ENCODE assay signal across 8 mouse cellular contexts in the genomic region with DNA sequence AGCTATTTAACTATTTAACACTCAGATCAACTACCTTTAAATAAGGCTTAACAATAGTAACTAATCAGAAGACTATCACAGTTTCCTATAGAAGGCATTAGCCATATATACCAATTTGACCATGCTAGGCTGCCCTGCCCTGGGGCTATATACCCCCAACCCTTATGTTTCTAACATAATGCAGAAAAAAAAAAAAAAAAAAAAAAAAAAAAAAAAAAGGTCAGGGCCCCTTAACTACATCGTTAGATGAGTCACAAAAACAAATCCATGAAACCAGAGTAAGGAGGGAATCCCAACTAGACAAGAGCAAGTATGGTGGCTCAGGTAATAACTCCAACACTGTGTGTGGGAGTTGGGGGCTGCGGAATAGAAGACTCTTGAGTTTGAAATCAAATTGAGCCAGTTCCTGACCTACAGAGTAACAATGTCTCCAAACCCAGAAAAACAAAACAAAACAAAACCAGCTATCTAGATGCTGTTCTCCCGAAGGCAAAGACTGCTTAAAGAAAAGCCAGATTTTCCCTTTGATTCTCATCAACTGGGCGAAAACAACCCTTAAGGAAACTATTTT. TPM values are rescaled to one million over a fixed set of nuclear protein-coding genes. Genes with fewer than 3 reads are reported as not detected.
DNase-seq lines count a peak whose midpoint lies in the region; ATAC-seq and TF ChIP-seq lines count a peak whose summit lies in the region.

No protein-coding gene starts in this region.

- H3K9me3 ChIP-seq in lung, embryonic 14.5 days (ENCODE audit: low read depth, low read length) = no peaks in the 10 kb centered on the region
- no peaks in the 10 kb centered on the region for H3K9me3 ChIP-seq in embryonic facial prominence, embryonic 13.5 days
- H3K9me3 ChIP-seq in intestine, postnatal 0 days (ENCODE audit: control insufficient read depth) = no peaks in the 10 kb centered on the region
- H3K9me3 ChIP-seq in neural tube, embryonic 15.5 days (replicated peaks) = no peaks in the 10 kb centered on the region

- no peak overlapping the region for H3K27ac ChIP-seq in lung, embryonic 14.5 days (ENCODE audit: low read depth)
- H3K27ac ChIP-seq in embryonic facial prominence, embryonic 13.5 days = no peak overlapping the region
- H3K27ac ChIP-seq in intestine, postnatal 0 days (ENCODE audit: low read depth, low read length) = no peak overlapping the region
- no peak overlapping the region for H3K27ac ChIP-seq in neural tube, embryonic 15.5 days (replicated peaks)

- peak overlapping the region; percentile 60 for H3K4me2 ChIP-seq in lung, embryonic 14.5 days
- H3K4me2 ChIP-seq in embryonic facial prominence, embryonic 13.5 days = peak overlapping the region; percentile 89
- H3K4me2 ChIP-seq in intestine, postnatal 0 days (replicated peaks; ENCODE audit: low read depth) = peak overlapping the region; percentile 95
- peak overlapping the region; percentile 98 for H3K4me2 ChIP-seq in neural tube, embryonic 15.5 days

- H3K36me3 ChIP-seq in lung, embryonic 14.5 days (ENCODE audit: insufficient read depth) = peaks cover 12% of the 10 kb centered on the region; the same call in 1 of the 2 replicates
- no peaks in the 10 kb centered on the region for H3K36me3 ChIP-seq in embryonic facial prominence, embryonic 13.5 days
- peaks cover 7% of the 10 kb centered on the region for H3K36me3 ChIP-seq in intestine, postnatal 0 days (ENCODE audit: control insufficient read depth, insufficient read depth)
- H3K36me3 ChIP-seq in neural tube, embryonic 15.5 days = peaks cover 2% of the 10 kb centered on the region; the same call in 1 of the 2 replicates

- WGBS in lung, embryonic 14.5 days = 4% methylated on average over 4 of the region's 4 CpGs
- WGBS in embryonic facial prominence, embryonic 13.5 days = 4% methylated on average over 4 of the region's 4 CpGs
- 1% methylated on average over 4 of the region's 4 CpGs for WGBS in intestine, postnatal 0 days
- 3% methylated on average over 4 of the region's 4 CpGs for WGBS in neural tube, embryonic 15.5 days

- no peaks in the 10 kb centered on the region for H3K4me1 ChIP-seq in lung, embryonic 14.5 days (ENCODE audit: insufficient read depth)
- H3K4me1 ChIP-seq in embryonic facial prominence, embryonic 13.5 days = peaks cover 17% of the 10 kb centered on the region
- H3K4me1 ChIP-seq in intestine, postnatal 0 days (replicated peaks; ENCODE audit: control insufficient read depth, insufficient read depth, low read length) = no peaks in the 10 kb centered on the region
- peaks cover 20% of the 10 kb centered on the region for H3K4me1 ChIP-seq in neural tube, embryonic 15.5 days

- no peak for TF ChIP-seq CTCF in lung, embryonic 14.5 days (IDR thresholded peaks at IDR 0.05; ENCODE audit: low read depth)
- no peak for TF ChIP-seq CTCF in intestine, postnatal 0 days (IDR thresholded peaks at IDR 0.05; ENCODE audit: low read depth)

- ATAC-seq in lung, embryonic 14.5 days (ENCODE audit: insufficient read depth) = no peak
- ATAC-seq in embryonic facial prominence, embryonic 13.5 days (ENCODE audit: insufficient number of reproducible peaks, insufficient read depth, low FRiP score, low TSS enrichment, low read depth) = no peak
- ATAC-seq in intestine, postnatal 0 days = no peak
- no peak for ATAC-seq in neural tube, embryonic 15.5 days (ENCODE audit: low FRiP score)

- no peaks in the 10 kb centered on the region for H3K27me3 ChIP-seq in lung, embryonic 14.5 days (ENCODE audit: insufficient read depth, low read length)
- H3K27me3 ChIP-seq in embryonic facial prominence, embryonic 13.5 days = no peaks in the 10 kb centered on the region
- H3K27me3 ChIP-seq in intestine, postnatal 0 days (replicated peaks; ENCODE audit: control insufficient read depth, insufficient read depth, low read length) = no peaks in the 10 kb centered on the region
- no peaks in the 10 kb centered on the region for H3K27me3 ChIP-seq in neural tube, embryonic 15.5 days (replicated peaks)

- DNase-seq in lung, embryonic 14.5 days = no peak
- DNase-seq in lung, postnatal 4 days = no peak
- no peak for DNase-seq in spleen, postnatal 4 days (ENCODE audit: low spot score in 2 of 2)
- DNase-seq in retina, postnatal 1 day = no peak
- no peak for DNase-seq in ovary, postnatal 14 days (ENCODE audit: low spot score)

- H3K9ac ChIP-seq in lung, embryonic 14.5 days = peak overlapping the region; percentile 58
- H3K9ac ChIP-seq in embryonic facial prominence, embryonic 13.5 days = peak overlapping the region; percentile 77
- H3K9ac ChIP-seq in intestine, postnatal 0 days (ENCODE audit: low read depth, low read length) = 0 out of 2 replicates have a peak overlapping the region, but pooled peaks have one; percentile 42
- peak overlapping the region; percentile 42 for H3K9ac ChIP-seq in neural tube, embryonic 15.5 days (replicated peaks)

- peak overlapping the region; percentile 66 for H3K4me3 ChIP-seq in lung, embryonic 14.5 days (ENCODE audit: low read depth, low read length)
- H3K4me3 ChIP-seq in embryonic facial prominence, embryonic 13.5 days = peak overlapping the region; percentile 78
- peak overlapping the region; percentile 67 for H3K4me3 ChIP-seq in intestine, postnatal 0 days (ENCODE audit: low read depth, low read length)
- H3K4me3 ChIP-seq in neural tube, embryonic 15.5 days (replicated peaks) = peak overlapping the region; percentile 70

RNA-seq across cellular contexts. Expression of a gene that starts 0.7 kb away (rescaled TPM):
- polyA plus RNA-seq in lung, embryonic 14.5 days (2014; fragmentation: Nextera tagmentation; extraction: Ambion mirVana) = 39.4 and 40.0 TPM in 2 replicates
- 27.2 and 29.4 TPM in 2 replicates for polyA plus RNA-seq in embryonic facial prominence, embryonic 13.5 days (2015; fragmentation: Nextera tagmentation; extraction: Ambion mirVana)
- polyA plus RNA-seq in intestine, postnatal 0 days (2015; fragmentation: Nextera tagmentation; extraction: Ambion mirVana) = 10.4 and 12.1 TPM in 2 replicates
- polyA plus RNA-seq in neural tube, embryonic 15.5 days (2015; fragmentation: Nextera tagmentation; extraction: Ambion mirVana) = 5.1 and 9.2 TPM in 2 replicates

RNA-seq across cellular contexts. Expression of a gene that starts 1.0 kb away (rescaled TPM):
- polyA plus RNA-seq in lung, embryonic 14.5 days (2014; fragmentation: Nextera tagmentation; extraction: Ambion mirVana) = 14.8 and 17.7 TPM in 2 replicates
- polyA plus RNA-seq in embryonic facial prominence, embryonic 13.5 days (2015; fragmentation: Nextera tagmentation; extraction: Ambion mirVana) = 17.1 and 17.5 TPM in 2 replicates
- 9.7 and 12.7 TPM in 2 replicates for polyA plus RNA-seq in intestine, postnatal 0 days (2015; fragmentation: Nextera tagmentation; extraction: Ambion mirVana)
- polyA plus RNA-seq in neural tube, embryonic 15.5 days (2015; fragmentation: Nextera tagmentation; extraction: Ambion mirVana) = 15.6 and 16.7 TPM in 2 replicates

RNA-seq across cellular contexts. Expression of a gene that starts 30.0 kb away (rescaled TPM):
- polyA plus RNA-seq in lung, embryonic 14.5 days (2014; fragmentation: Nextera tagmentation; extraction: Ambion mirVana) = 83.5 and 86.8 TPM in 2 replicates
- 66.6 and 75.3 TPM in 2 replicates for polyA plus RNA-seq in embryonic facial prominence, embryonic 13.5 days (2015; fragmentation: Nextera tagmentation; extraction: Ambion mirVana)
- 13.7 and 16.1 TPM in 2 replicates for polyA plus RNA-seq in intestine, postnatal 0 days (2015; fragmentation: Nextera tagmentation; extraction: Ambion mirVana)
- polyA plus RNA-seq in neural tube, embryonic 15.5 days (2015; fragmentation: Nextera tagmentation; extraction: Ambion mirVana) = 49.8 and 54.3 TPM in 2 replicates

RNA-seq across cellular contexts. Expression of a gene that starts 44.0 kb away (rescaled TPM):
- polyA plus RNA-seq in lung, embryonic 14.5 days (2014; fragmentation: Nextera tagmentation; extraction: Ambion mirVana) = 69.3 and 75.0 TPM in 2 replicates
- polyA plus RNA-seq in embryonic facial prominence, embryonic 13.5 days (2015; fragmentation: Nextera tagmentation; extraction: Ambion mirVana) = 90.4 and 112 TPM in 2 replicates
- polyA plus RNA-seq in intestine, postnatal 0 days (2015; fragmentation: Nextera tagmentation; extraction: Ambion mirVana) = 68.3 and 70.6 TPM in 2 replicates
- polyA plus RNA-seq in neural tube, embryonic 15.5 days (2015; fragmentation: Nextera tagmentation; extraction: Ambion mirVana) = 17.8 and 20.1 TPM in 2 replicates
